Mouse (Mus musculus) stomach, postnatal 0 days (tissue): Measurements from ENCODE around the gene Gipc2.

ENCODE experiments used
- CTCF ChIP-seq: IDR thresholded peaks from 2 replicates; pipeline ENCODE4 v1.5.1; 2016; ENCODE audit warnings: antibody characterized with exemption, low read depth, mild to moderate bottlenecking, moderate library complexity
- EP300 ChIP-seq: optimal IDR thresholded peaks from 2 replicates; pipeline ENCODE3; 2016; ENCODE audit warnings: antibody characterized with exemption

GRCm38 (mm10) chr3:152065806-152066205, 100.2 kb downstream of the Gipc2 start:
- TF ChIP-seq EP300 (no peak), CTCF (no peak)
